Mouse (Mus musculus): ENCODE results near the gene Olfr1349. TPM values are rescaled to one million over a fixed set of nuclear protein-coding genes. Genes with fewer than 3 reads are reported as not detected.

Gene Olfr1349
- polyA plus RNA-seq (2014; fragmentation: Illumina TruSeq; extraction: RNeasy Lipid Tissue Mini Kit (QIAGEN cat#74804); ENCODE audit: low replicate concordance): not detected

DNA sequence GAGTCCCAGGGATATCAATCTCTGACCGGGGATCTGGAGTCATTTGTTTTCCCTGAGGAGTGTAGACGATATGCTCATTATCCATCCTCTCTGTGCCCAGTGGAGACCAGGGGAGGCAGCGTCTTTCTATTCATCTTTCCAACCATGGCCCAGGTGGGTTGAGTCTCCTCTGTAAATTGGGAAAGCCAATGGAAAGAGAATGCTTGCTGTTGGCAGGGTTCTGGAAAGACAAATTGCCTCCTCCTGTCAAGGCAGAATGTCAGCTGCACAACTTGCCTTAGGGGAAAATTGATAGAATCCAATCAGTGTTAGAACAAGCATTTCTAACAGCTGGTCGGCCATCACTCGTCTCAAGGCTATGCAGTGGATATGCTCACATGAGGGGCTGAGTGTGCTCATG, at the start of gene Olfr1349:
Gene Olfr1349, minus strand, starts transcription at position 101 of the 400 bp plus-strand sequence.

GRCm38 (mm10) chr7:6564541-6564940, 41.8 kb upstream of the Olfr1349 start, which contains the start of gene Olfr1350:
Olfr1350 (plus strand) TSS chr7:6564841.

DNA sequence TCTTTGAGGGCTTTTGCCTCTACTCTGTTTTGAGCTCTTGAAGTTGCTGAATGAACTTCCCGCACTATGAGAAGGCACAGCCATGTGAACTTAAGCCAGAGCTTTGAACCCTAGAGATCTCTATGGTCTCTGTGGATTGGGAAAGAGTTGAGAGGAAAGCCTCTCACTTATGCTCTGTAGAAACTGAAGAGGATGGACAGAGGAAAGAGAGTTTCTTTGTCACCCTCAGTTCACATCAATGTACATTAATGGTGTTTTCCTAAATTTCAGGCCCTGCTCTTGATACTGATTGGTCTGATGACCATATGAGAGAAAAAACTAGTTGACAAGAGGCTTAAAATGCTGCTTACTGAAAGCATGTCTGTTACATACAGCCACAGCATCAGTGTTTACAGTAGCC, 14.1 kb downstream of the Olfr1349 start, which contains the start of gene Olfr1348:
Gene Olfr1348, minus strand, starts transcription at position 101 of the 400 bp plus-strand sequence.

GRCm38 (mm10) chr7:6499655-6500054, 23.1 kb downstream of the Olfr1349 start, which contains the start of gene Olfr1347:
Olfr1347 (minus strand) TSS chr7:6499755.

DNA sequence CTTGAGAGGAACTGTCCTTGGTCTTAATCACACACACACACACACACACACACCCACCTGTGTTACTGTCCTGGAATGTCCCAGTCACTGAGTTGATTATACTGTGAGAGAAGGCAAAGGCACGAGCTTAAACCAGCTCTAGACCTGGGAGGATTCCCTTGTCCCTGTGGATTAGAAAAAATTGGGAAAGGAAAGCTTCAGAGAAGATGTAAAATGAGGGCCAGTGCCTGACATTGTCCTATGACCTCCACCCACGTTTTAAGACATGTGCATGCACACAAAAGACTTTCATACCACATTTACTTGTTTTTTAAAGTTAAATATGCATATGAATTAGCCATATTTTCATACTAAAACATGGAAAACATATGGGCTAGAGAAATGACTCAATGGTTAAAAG, 35.9 kb downstream of the Olfr1349 start, which contains the start of gene Olfr5:
Gene Olfr5, minus strand, starts transcription at position 101 of the 400 bp plus-strand sequence.

DNA sequence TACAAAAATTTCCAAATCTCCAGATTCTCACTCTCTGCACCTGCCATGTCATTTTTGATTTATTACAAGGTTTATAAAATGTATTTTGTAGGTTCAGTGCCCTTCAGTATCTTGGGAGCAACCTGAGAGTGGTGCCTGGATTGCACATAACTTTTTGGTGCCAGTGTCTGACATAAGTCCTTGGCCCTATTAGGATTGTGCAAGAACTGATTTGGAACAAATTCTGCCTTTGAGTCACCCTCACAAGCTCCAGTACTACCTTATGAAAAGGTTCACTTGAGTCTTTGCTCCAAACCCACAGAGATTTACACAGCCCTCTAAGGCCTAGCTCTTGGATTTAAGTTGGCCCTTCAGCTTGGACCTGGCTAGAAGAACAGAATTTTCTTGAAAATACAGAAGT, 55.8 kb downstream of the Olfr1349 start, which contains the start of gene Olfr1346:
Gene Olfr1346, plus strand, starts transcription at position 151 of the 400 bp plus-strand sequence.

Other genes starting within 250 kb of the Olfr1349 start
- gene Zfp667, start 236.4 kb downstream of the Olfr1349 start, polyA plus RNA-seq (2014; fragmentation: Illumina TruSeq; extraction: RNeasy Lipid Tissue Mini Kit (QIAGEN cat#74804); ENCODE audit: low replicate concordance): 3.2 TPM
- gene Zfp583, start 191.7 kb downstream of the Olfr1349 start, polyA plus RNA-seq (2014; fragmentation: Illumina TruSeq; extraction: RNeasy Lipid Tissue Mini Kit (QIAGEN cat#74804); ENCODE audit: low replicate concordance): 2.0 TPM
- not detected for gene Gm3854, start 179.2 kb downstream of the Olfr1349 start, polyA plus RNA-seq (2014; fragmentation: Illumina TruSeq; extraction: RNeasy Lipid Tissue Mini Kit (QIAGEN cat#74804); ENCODE audit: low replicate concordance)
- gene Zfp78, start 159.7 kb downstream of the Olfr1349 start, polyA plus RNA-seq (2014; fragmentation: Illumina TruSeq; extraction: RNeasy Lipid Tissue Mini Kit (QIAGEN cat#74804); ENCODE audit: low replicate concordance): 2.0 TPM
- gene Zfp28, start 139.7 kb downstream of the Olfr1349 start, polyA plus RNA-seq (2014; fragmentation: Illumina TruSeq; extraction: RNeasy Lipid Tissue Mini Kit (QIAGEN cat#74804); ENCODE audit: low replicate concordance): 7.4 TPM
- not detected for gene Smim17, start 124.2 kb downstream of the Olfr1349 start, polyA plus RNA-seq (2014; fragmentation: Illumina TruSeq; extraction: RNeasy Lipid Tissue Mini Kit (QIAGEN cat#74804); ENCODE audit: low replicate concordance)
- not detected for gene Gm20715, start 112.7 kb downstream of the Olfr1349 start, polyA plus RNA-seq (2014; fragmentation: Illumina TruSeq; extraction: RNeasy Lipid Tissue Mini Kit (QIAGEN cat#74804); ENCODE audit: low replicate concordance)
- gene Olfr1344, start 84.3 kb downstream of the Olfr1349 start, polyA plus RNA-seq (2014; fragmentation: Illumina TruSeq; extraction: RNeasy Lipid Tissue Mini Kit (QIAGEN cat#74804); ENCODE audit: low replicate concordance): not detected
- gene Olfr1336, start 66.8 kb downstream of the Olfr1349 start, polyA plus RNA-seq (2014; fragmentation: Illumina TruSeq; extraction: RNeasy Lipid Tissue Mini Kit (QIAGEN cat#74804); ENCODE audit: low replicate concordance): not detected
- gene Olfr1346, start 55.8 kb downstream of the Olfr1349 start, polyA plus RNA-seq (2014; fragmentation: Illumina TruSeq; extraction: RNeasy Lipid Tissue Mini Kit (QIAGEN cat#74804); ENCODE audit: low replicate concordance): not detected
- gene Olfr5, start 36.0 kb downstream of the Olfr1349 start, polyA plus RNA-seq (2014; fragmentation: Illumina TruSeq; extraction: RNeasy Lipid Tissue Mini Kit (QIAGEN cat#74804); ENCODE audit: low replicate concordance): not detected
- not detected for gene Olfr1347, start 23.2 kb downstream of the Olfr1349 start, polyA plus RNA-seq (2014; fragmentation: Illumina TruSeq; extraction: RNeasy Lipid Tissue Mini Kit (QIAGEN cat#74804); ENCODE audit: low replicate concordance)
- not detected for gene Olfr1348, start 14.2 kb downstream of the Olfr1349 start, polyA plus RNA-seq (2014; fragmentation: Illumina TruSeq; extraction: RNeasy Lipid Tissue Mini Kit (QIAGEN cat#74804); ENCODE audit: low replicate concordance)
- not detected for gene Olfr1350, start 41.9 kb upstream of the Olfr1349 start, polyA plus RNA-seq (2014; fragmentation: Illumina TruSeq; extraction: RNeasy Lipid Tissue Mini Kit (QIAGEN cat#74804); ENCODE audit: low replicate concordance)
- gene Zim1, start 173.5 kb upstream of the Olfr1349 start, polyA plus RNA-seq (2014; fragmentation: Illumina TruSeq; extraction: RNeasy Lipid Tissue Mini Kit (QIAGEN cat#74804); ENCODE audit: low replicate concordance): 0.52 TPM
- 8.9 TPM for gene Peg3, start 207.5 kb upstream of the Olfr1349 start, polyA plus RNA-seq (2014; fragmentation: Illumina TruSeq; extraction: RNeasy Lipid Tissue Mini Kit (QIAGEN cat#74804); ENCODE audit: low replicate concordance)
- 0.74 TPM for gene Usp29, start 207.6 kb upstream of the Olfr1349 start, polyA plus RNA-seq (2014; fragmentation: Illumina TruSeq; extraction: RNeasy Lipid Tissue Mini Kit (QIAGEN cat#74804); ENCODE audit: low replicate concordance)